Mouse (Mus musculus) urinary bladder, postnatal 4 days (tissue): Measurements from ENCODE around the gene Galnt16.

Experiments
- DNase-seq, 2 experiments: peaks; one replicate each; pipeline ENCODE4 v3.0.0; 2021 to 2022; ENCODE audit warnings: low spot score in 2 of 2

Galnt16 gene

GRCm38 (mm10) chr12:80530630-80531029 lies 12.6 kb downstream of the Galnt16 start:
- no peak for DNase-seq

- DNase-seq = no peak
Observed at GRCm38 (mm10) chr12:80531585-80531984, 13.5 kb downstream of the Galnt16 start.

GRCm38 (mm10) chr12:80533876-80534275 lies 15.8 kb downstream of the Galnt16 start:
- no peak for DNase-seq

GRCm38 (mm10) chr12:80537313-80537712 lies 19.2 kb downstream of the Galnt16 start:
- DNase-seq = no peak

GRCm38 (mm10) chr12:80538311-80538710 lies 20.2 kb downstream of the Galnt16 start:
- DNase-seq = no peak

GRCm38 (mm10) chr12:80545310-80545709 lies 27.2 kb downstream of the Galnt16 start:
- DNase-seq = no peak

GRCm38 (mm10) chr12:80549646-80550045 lies 31.6 kb downstream of the Galnt16 start:
- DNase-seq = no peak

- no peak for DNase-seq
Observed at GRCm38 (mm10) chr12:80553157-80553556, 35.1 kb downstream of the Galnt16 start.

GRCm38 (mm10) chr12:80554312-80554711 lies 36.2 kb downstream of the Galnt16 start:
- no peak for DNase-seq

- no peak for DNase-seq
Observed at GRCm38 (mm10) chr12:80561904-80562303, 43.8 kb downstream of the Galnt16 start.

GRCm38 (mm10) chr12:80562793-80563192 lies 44.7 kb downstream of the Galnt16 start:
- no peak for DNase-seq

GRCm38 (mm10) chr12:80564990-80565389 lies 46.9 kb downstream of the Galnt16 start:
- DNase-seq = no peak

GRCm38 (mm10) chr12:80565793-80566192 lies 47.7 kb downstream of the Galnt16 start:
- DNase-seq = no peak

- no peak for DNase-seq
Observed at GRCm38 (mm10) chr12:80566502-80566901, 48.4 kb downstream of the Galnt16 start.

- DNase-seq = no peak
Observed at GRCm38 (mm10) chr12:80567375-80567774, 49.3 kb downstream of the Galnt16 start.

GRCm38 (mm10) chr12:80569561-80569960 lies 51.5 kb downstream of the Galnt16 start:
- no peak for DNase-seq

- DNase-seq = no peak
Observed at GRCm38 (mm10) chr12:80574318-80574717, 56.2 kb downstream of the Galnt16 start.

GRCm38 (mm10) chr12:80574825-80575371 lies 56.8 kb downstream of the Galnt16 start:
- DNase-seq = no peak

GRCm38 (mm10) chr12:80577049-80577448 lies 59.0 kb downstream of the Galnt16 start:
- no peak for DNase-seq

- no peak for DNase-seq
Observed at GRCm38 (mm10) chr12:80581357-80581756, 63.3 kb downstream of the Galnt16 start.

- DNase-seq = no peak
Observed at GRCm38 (mm10) chr12:80584973-80585372, 66.9 kb downstream of the Galnt16 start.

GRCm38 (mm10) chr12:80594141-80594540 lies 76.1 kb downstream of the Galnt16 start:
- no peak for DNase-seq

GRCm38 (mm10) chr12:80594781-80595180 lies 76.7 kb downstream of the Galnt16 start:
- DNase-seq = no peak

GRCm38 (mm10) chr12:80595566-80595965 lies 77.5 kb downstream of the Galnt16 start:
- no peak for DNase-seq
